Mouse (Mus musculus): Measurements from ENCODE around the gene Eif2ak4. TPM values are rescaled to one million over a fixed set of nuclear protein-coding genes. Genes with fewer than 3 reads are reported as not detected.
A peak's percentile ranks its signal among the peaks of the same experiment; 100 is the strongest.

The Eif2ak4 gene
- polyA plus RNA-seq, 1 experiment from 2014 or later = 15.7 TPM

DNA sequence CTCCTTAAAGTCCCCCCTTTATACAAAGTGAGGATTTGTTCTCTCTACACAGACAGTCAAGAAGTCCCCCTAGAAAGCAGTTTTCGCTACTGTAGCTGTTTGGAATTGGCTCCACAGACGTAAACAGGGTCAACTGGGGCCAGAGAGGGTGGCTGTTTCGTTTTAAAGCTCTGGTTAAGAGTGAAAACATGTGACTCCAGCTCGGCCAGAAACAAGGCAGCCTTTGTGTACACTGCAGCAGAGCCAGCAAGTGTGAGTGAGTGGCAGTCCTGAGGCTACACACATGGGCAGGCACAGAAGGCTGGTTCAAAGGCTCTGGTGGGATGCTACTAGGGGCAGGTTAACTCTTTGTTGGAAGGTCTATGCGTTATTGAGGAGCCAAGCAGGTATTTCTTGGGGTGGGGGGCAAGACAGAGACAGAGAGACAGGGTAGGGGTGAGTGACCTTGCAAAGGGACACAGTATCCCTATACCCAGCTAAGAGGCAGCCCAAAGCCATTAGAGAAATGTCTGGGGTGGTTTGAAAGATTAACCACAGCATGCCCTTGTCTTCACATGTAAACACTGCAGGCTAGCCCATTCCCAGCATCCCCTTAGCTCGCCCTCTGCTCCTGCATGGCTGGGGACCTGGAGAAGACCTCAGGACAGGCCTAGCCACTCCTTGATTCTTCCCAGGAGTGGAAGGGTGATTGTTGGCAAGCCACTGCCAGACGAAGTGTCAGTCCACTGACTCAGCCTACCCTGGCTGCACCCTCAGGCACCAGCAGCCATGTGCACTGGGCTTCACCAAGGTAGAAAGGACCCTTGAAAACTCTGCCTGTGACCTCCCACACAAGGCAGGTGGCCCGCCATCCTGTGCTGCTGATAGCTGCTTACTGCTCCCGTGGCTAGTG is 131.9 kb downstream of the Eif2ak4 start:
- Histone ChIP-seq H3K4me3 (no peak overlapping the region), H3K9me3 (no peaks in the 10 kb centered on the region), H3K9ac (no peak overlapping the region), H3K36me3 (no peaks in the 10 kb centered on the region), H3K27ac (peak overlapping the region; percentile 90), H3K4me2 (replicated peaks) (no peak overlapping the region), H3K27me3 (no peaks in the 10 kb centered on the region), H3K4me1 (peaks cover 37% of the 10 kb centered on the region)
- ATAC-seq (ENCODE audit: insufficient number of reproducible peaks, insufficient read depth, low FRiP score, low TSS enrichment) = peak; percentile 90
- WGBS = 22% methylated on average over 9 of the region's 9 CpGs

DNA sequence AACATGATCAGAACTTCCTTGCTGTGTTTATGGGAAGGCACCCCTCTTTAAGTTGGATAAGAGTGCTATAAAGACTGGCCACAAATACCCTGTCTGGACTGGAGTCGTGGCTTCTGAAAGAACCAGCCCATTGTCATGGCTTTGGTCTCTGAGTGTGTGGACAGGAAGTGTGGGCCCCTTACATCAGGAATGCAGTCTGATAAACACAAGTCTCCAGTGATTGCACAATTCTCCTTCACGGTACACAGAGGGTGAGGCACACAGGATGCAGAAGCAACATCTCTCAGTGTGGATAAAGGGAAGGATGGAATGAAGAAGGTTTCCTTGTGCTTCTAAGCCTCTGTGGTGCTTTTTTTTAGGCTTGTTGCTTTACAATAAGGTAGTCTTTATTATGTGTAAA is 133.8 kb downstream of the Eif2ak4 start:
- WGBS = 14% methylated on average over 2 of the region's 2 CpGs
- Histone ChIP-seq H3K27ac (0 out of 2 replicates have a peak overlapping the region, but pooled peaks have one; percentile 30), H3K36me3 (no peaks in the 10 kb centered on the region), H3K4me3 (no peak overlapping the region), H3K4me1 (peaks cover 37% of the 10 kb centered on the region), H3K4me2 (replicated peaks) (no peak overlapping the region), H3K27me3 (no peaks in the 10 kb centered on the region), H3K9ac (no peak overlapping the region), H3K9me3 (no peaks in the 10 kb centered on the region)
- ATAC-seq (ENCODE audit: insufficient number of reproducible peaks, insufficient read depth, low FRiP score, low TSS enrichment) = no peak

DNA sequence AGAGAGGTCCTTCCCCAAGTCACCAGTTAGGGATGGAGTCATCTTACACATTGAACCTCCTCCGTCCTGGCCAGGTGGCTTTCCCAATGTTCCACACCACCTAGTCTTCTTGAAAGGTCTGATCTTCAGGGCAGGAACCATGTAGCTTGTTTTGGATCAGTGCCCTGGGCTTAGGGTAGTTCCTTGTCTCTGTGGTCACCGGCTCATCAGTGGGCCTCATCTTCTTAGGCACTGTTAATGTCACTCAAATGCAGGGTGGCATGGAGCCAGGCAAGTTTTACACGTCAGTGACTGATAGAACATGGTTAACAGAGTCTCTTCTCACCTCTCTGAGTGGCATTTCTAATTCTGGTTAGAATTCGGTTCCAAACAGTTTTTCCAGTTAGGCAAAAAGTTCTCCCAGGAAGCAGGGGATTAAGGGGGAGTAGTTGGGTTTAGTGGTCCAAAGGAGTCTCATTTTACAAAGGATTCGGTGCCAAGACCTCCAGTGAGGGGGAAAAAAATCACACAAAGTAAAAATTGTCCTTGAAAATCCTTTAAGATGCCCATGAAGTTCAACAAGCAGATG is 134.8 kb downstream of the Eif2ak4 start:
- H3K27ac ChIP-seq = peak overlapping the region; percentile 51
- 44% methylated on average over 5 of the region's 5 CpGs for WGBS

DNA sequence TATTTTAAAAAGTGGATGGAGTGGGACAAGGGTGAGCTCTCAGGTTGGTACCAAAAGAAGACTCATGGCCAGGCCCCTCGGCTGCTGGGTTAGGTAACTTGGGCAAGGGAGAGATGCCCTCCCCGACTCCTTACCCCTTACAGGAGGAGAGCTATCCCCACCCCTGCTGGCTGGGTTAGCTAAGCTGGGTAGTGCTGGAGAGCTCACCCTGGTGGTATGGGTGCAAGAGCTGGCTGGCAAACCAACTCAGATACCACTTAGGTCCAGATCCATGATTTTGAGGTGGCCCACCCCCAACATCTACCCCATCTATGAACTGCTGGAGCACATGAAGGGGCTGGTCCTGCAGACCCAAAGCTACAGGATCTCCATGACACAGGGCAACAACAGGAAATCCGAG is 136.4 kb downstream of the Eif2ak4 start:
- no peak for ATAC-seq (ENCODE audit: insufficient number of reproducible peaks, insufficient read depth, low FRiP score, low TSS enrichment)
- H3K4me1 ChIP-seq = peaks cover 39% of the 10 kb centered on the region
- 85% methylated on average over 3 of the region's 3 CpGs for WGBS
- no peak overlapping the region for H3K9ac ChIP-seq
- no peaks in the 10 kb centered on the region for H3K27me3 ChIP-seq
- no peak overlapping the region for H3K4me2 ChIP-seq (replicated peaks)
- no peak overlapping the region for H3K4me3 ChIP-seq
- H3K9me3 ChIP-seq = no peaks in the 10 kb centered on the region
- no peak overlapping the region for H3K27ac ChIP-seq
- H3K36me3 ChIP-seq = no peaks in the 10 kb centered on the region

More for the DNA sequence above, 134.8 kb downstream of the Eif2ak4 start:
- no peak overlapping the region for H3K9ac ChIP-seq
- H3K27me3 ChIP-seq = no peaks in the 10 kb centered on the region
- no peak overlapping the region for H3K4me2 ChIP-seq (replicated peaks)
- H3K4me3 ChIP-seq = no peak overlapping the region
- no peaks in the 10 kb centered on the region for H3K9me3 ChIP-seq
- peaks cover 37% of the 10 kb centered on the region for H3K4me1 ChIP-seq
- no peaks in the 10 kb centered on the region for H3K36me3 ChIP-seq
- no peak for ATAC-seq (ENCODE audit: insufficient number of reproducible peaks, insufficient read depth, low FRiP score, low TSS enrichment)

Other genes with a start within 250 kb of the Eif2ak4 start
- 1.3 and 1.9 TPM in 2 replicates for gene Fsip1, start 131.7 kb upstream of the Eif2ak4 start, polyA plus RNA-seq (2016; fragmentation: Nextera tagmentation; extraction: Ambion mirVana)
- gene Gpr176, start 15.2 kb upstream of the Eif2ak4 start, polyA plus RNA-seq (2016; fragmentation: Nextera tagmentation; extraction: Ambion mirVana) = 0.41 and 0.71 TPM in 2 replicates
- 239 and 256 TPM in 2 replicates for gene Srp14, start 91.1 kb downstream of the Eif2ak4 start, polyA plus RNA-seq (2016; fragmentation: Nextera tagmentation; extraction: Ambion mirVana)
- 6.6 and 7.1 TPM in 2 replicates for gene Bmf, start 161.1 kb downstream of the Eif2ak4 start, polyA plus RNA-seq (2016; fragmentation: Nextera tagmentation; extraction: Ambion mirVana)
- 99.8 and 106 TPM in 2 replicates for gene Bub1b, start 209.6 kb downstream of the Eif2ak4 start, polyA plus RNA-seq (2016; fragmentation: Nextera tagmentation; extraction: Ambion mirVana)

All from embryonic facial prominence, embryonic 12.5 days (tissue).